9 mouse cellular contexts compared by ENCODE assay signal in the genomic region with DNA sequence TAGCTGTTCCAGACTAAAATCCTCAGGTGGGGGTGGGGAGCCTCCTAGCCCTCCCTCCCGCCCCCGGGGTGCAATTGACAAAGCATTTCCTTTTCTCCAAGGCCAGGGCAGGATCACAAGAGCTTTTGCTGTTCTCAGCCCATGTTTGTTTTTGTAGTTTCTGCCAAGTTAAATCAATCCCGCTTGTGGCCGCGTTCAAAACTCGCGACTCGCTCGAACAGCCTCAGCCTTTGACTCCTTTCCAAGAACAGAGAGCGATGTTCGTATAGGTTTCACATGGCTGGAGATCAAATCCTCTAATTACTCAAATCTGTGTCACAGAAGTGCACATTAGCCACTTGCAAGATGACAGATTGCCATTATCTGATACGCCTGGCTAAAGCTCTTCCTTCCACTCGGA.
A peak's percentile ranks its signal among the peaks of the same experiment; 100 is the strongest.
DNase-seq lines count a peak whose midpoint lies in the region; ATAC-seq and TF ChIP-seq lines count a peak whose summit lies in the region.
"Had no signal": no experiment of that assay in that cellular context is flagged by ENCODE, and none has a peak within 500 bp of the region (broad histone marks: within the 10 kb centered on the region; RNA-seq: fewer than 3 reads in every experiment).

No protein-coding gene starts in this region.

- no peak overlapping the region for H3K9ac ChIP-seq in hindbrain, postnatal 0 days (replicated peaks; ENCODE audit: low read length)

- H3K27ac ChIP-seq in heart, embryonic 10.5 days: peak overlapping the region; percentile 79
- peak overlapping the region; percentile 64; the same call in 1 of the 2 replicates for H3K27ac ChIP-seq in hindbrain, postnatal 0 days

- H3K27me3 ChIP-seq in heart, embryonic 10.5 days (ENCODE audit: insufficient read depth, poor library complexity, severe bottlenecking): no peaks in the 10 kb centered on the region
- H3K27me3 ChIP-seq in hindbrain, postnatal 0 days (ENCODE audit: insufficient read depth, low read length): no peaks in the 10 kb centered on the region

- H3K4me2 ChIP-seq in hindbrain, postnatal 0 days (ENCODE audit: low read depth, low read length): peak overlapping the region; percentile 43

- ATAC-seq in hindbrain, postnatal 0 days: peak; percentile 28
- ATAC-seq in activated CD4-positive, CD25-positive, alpha-beta regulatory T cell, adult 4 months: no peak

- H3K9me3 ChIP-seq in heart, embryonic 10.5 days: no peaks in the 10 kb centered on the region
- H3K9me3 ChIP-seq in hindbrain, postnatal 0 days (ENCODE audit: low read length): no peaks in the 10 kb centered on the region

- TF ChIP-seq CTCF in hindbrain, postnatal 0 days (IDR thresholded peaks at IDR 0.05; ENCODE audit: low read depth): no peak

- WGBS in heart, embryonic 10.5 days: 14% methylated on average over 13 of the region's 13 CpGs
- WGBS in hindbrain, postnatal 0 days: 5% methylated on average over 13 of the region's 13 CpGs

- no peaks in the 10 kb centered on the region for H3K36me3 ChIP-seq in heart, embryonic 10.5 days
- no peaks in the 10 kb centered on the region for H3K36me3 ChIP-seq in hindbrain, postnatal 0 days (ENCODE audit: insufficient read depth, low read length)

- peaks cover 91% of the 10 kb centered on the region for H3K4me1 ChIP-seq in heart, embryonic 10.5 days
- peaks cover 15% of the 10 kb centered on the region; the same call in 1 of the 2 replicates for H3K4me1 ChIP-seq in hindbrain, postnatal 0 days (ENCODE audit: insufficient read depth, low read length)

- peak overlapping the region; percentile 18 for H3K4me3 ChIP-seq in heart, embryonic 10.5 days
- H3K4me3 ChIP-seq in hindbrain, postnatal 0 days (ENCODE audit: low read length): no peak overlapping the region
- H3K4me3 ChIP-seq: erythroblast, embryonic 14.5 days had no signal

- no peak for DNase-seq in heart, embryonic 10.5 days (ENCODE audit: low spot score)
- no peak for DNase-seq in heart, adult 11 months
- DNase-seq in embryo, embryonic 11.5 days (ENCODE audit: low read depth, low spot score): peak; percentile 48
- peak; percentile 71 for DNase-seq in hindbrain, postnatal 0 days (ENCODE audit: low spot score)
- DNase-seq in lung, postnatal 14 days: peak; percentile 19
- DNase-seq in spleen, adult 12 weeks (ENCODE audit: low spot score): no peak
- DNase-seq in thymus, postnatal 0 days (ENCODE audit: low spot score): no peak

Comparison
In these comparisons a context has a peak if more than half of its experiments do, and no peak if none do; other contexts are left out.
1. DNase-seq: peak in embryo, embryonic 11.5 days (single experiment), hindbrain, postnatal 0 days (single experiment) and lung, postnatal 14 days (single experiment); none in heart, embryonic 10.5 days (single experiment), heart, adult 11 months (single experiment), spleen, adult 12 weeks (single experiment) and thymus, postnatal 0 days (single experiment).